Mouse (Mus musculus) forebrain, embryonic 11.5 days (tissue): ENCODE results near the gene Sf3a3. TPM values are rescaled to one million over a fixed set of nuclear protein-coding genes. Genes with fewer than 3 reads are reported as not detected.

Source experiments
- ATAC-seq: fragments of 200-750 bp; cut with Nextera tagmentation; replicated peaks from 2 replicates; pipeline ENCODE4 v1.8.0; 2017; ENCODE audit warnings: moderate TSS enrichment; ENCODE audit not compliant: low FRiP score
- DNase-seq: peaks from one replicate; pipeline ENCODE4 v3.0.0-alpha.2; 2017; ENCODE audit warnings: low spot score
- H3K27ac ChIP-seq: fragments of 300-500 bp; sonication (generic); 2 replicates; pipeline ENCODE4 v1.5.1; 2014; ENCODE audit warnings: low read depth, low read length
- H3K27me3 ChIP-seq: fragments of 300-500 bp; sonication (generic); 2 replicates; pipeline ENCODE4 v1.6.1; 2014; ENCODE audit warnings: mild to moderate bottlenecking, low read length, mixed read lengths; ENCODE audit not compliant: control insufficient read depth, insufficient read depth
- H3K36me3 ChIP-seq: fragments of 300-500 bp; sonication (generic); 2 replicates; pipeline ENCODE4 v1.6.1; 2014; ENCODE audit warnings: mild to moderate bottlenecking, low read length, moderate library complexity, mixed read lengths; ENCODE audit not compliant: control insufficient read depth, insufficient read depth
- H3K4me1 ChIP-seq: fragments of 300-500 bp; sonication (generic); replicated peaks from 2 replicates; pipeline ENCODE4 v1.6.1; 2014; ENCODE audit warnings: low read length, mixed read lengths; ENCODE audit not compliant: control insufficient read depth, insufficient read depth
- H3K4me2 ChIP-seq: fragments of 300-500 bp; sonication (generic); 2 replicates; pipeline ENCODE4 v1.6.1; 2014; ENCODE audit warnings: low read depth, mild to moderate bottlenecking, low read length, moderate library complexity, mixed read lengths; ENCODE audit not compliant: severe bottlenecking
- H3K4me3 ChIP-seq: fragments of 300-500 bp; sonication (generic); 2 replicates; pipeline ENCODE4 v1.5.1; 2014; ENCODE audit warnings: low read depth, low read length
- H3K9ac ChIP-seq: fragments of 300-500 bp; sonication (generic); 2 replicates; pipeline ENCODE4 v1.6.1; 2014; ENCODE audit warnings: low read length
- H3K9me3 ChIP-seq: fragments of 300-500 bp; sonication (generic); 2 replicates; pipeline ENCODE4 v1.6.1; 2016; ENCODE audit warnings: low read length, mixed read lengths; ENCODE audit not compliant: control insufficient read depth
- WGBS: fragments of 180-500 bp; shearing (Covaris S2); extraction: QIAGEN DNeasy Blood & Tissue Kit; methylation state at CpG from one replicate; pipeline ENCODE4 v1.1.7; 2014; 5-methylcytosine and 5-hydroxymethylcytosine counted together
- polyA plus RNA-seq: library from polyadenylated mRNA; unstranded; fragments of >200 nt; fragmentation: Nextera tagmentation; extraction: Ambion mirVana; gene quantifications from 2 replicates; pipeline ENCODE4 v1.2.1, GENCODE M21; 2014

The Sf3a3 gene
- polyA plus RNA-seq, 1 experiment from 2014 or later, result 218 TPM

DNA sequence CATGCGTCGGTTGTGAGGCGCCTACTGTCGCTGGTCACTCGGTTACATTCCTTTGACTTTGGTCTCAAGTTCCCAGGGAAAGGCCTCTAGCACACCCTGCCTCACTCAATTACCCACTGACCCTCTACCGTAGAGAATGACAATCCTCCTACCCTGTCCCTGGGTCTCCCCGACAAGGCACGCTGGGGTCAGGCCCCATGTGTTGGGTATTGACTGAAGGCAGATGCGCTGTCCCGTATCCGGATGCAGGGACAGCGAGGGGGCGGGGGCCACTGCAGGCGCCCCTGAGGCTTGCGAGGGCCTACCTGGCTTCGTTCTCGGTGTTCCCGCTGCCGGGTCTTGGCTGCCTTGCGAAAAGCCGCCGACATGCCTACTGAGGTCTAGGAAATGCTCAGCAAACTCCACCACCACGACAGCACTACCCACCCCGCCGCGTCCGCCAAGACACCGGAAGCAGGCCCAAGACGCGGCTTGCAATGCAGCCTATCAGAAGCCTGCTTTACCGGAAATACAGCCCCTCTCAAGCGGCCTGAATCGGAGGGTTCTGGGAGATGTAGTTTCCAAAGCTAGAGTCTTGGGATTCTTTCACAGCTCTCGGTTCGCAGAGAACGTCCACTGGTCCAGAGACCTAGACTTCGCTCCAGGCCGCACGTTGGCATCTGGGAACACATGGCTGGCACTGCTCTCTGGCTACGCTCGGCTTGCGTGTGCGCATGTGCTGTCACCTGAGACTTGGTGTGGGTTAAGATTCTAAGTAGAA, 21.3 kb upstream of the Sf3a3 start, which contains the start of gene Utp11:
TSS of gene Utp11 (minus strand) at position 466 of the 760 bp plus-strand sequence.
- Histone ChIP-seq H3K4me3 (peak within 1 kb of the TSS; percentile 91), H3K27ac (no peak within 1 kb of the TSS), H3K4me1 (peaks cover 4% of the 10 kb centered on the region; the same call in 1 of the 2 replicates), H3K9me3 (no peaks in the 10 kb centered on the region), H3K9ac (peak within 1 kb of the TSS; percentile 81), H3K27me3 (0 out of 2 replicates have a peak, but pooled peaks cover 2% of the 10 kb centered on the region), H3K4me2 (peak within 1 kb of the TSS; percentile 72), H3K36me3 (no peaks in the 10 kb centered on the region)
- under 1% methylated on average over 43 of the region's 43 CpGs for WGBS
- DNase-seq (peak; percentile 88), ATAC-seq (peak; percentile 96)

DNA sequence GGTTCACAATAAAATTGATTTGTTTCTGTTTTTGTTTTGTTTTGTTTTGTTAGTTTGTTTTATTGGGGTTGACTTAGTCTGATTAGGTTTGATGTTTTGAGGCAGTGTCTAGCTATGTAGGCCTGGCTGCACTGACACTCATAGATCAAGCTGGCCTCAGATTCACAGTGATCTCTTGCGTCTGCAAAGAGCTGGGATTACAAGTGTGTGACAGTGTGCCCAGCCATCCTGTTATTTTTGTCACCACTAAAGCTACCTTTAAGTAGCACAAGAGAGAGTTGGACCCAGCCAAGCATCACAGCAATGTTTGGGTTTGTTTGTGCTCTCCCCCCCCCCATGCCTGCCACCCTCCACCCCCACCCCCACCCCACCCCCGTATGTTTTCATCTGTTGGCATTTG, 20.0 kb upstream of the Sf3a3 start:
- no peak for DNase-seq
- Histone ChIP-seq H3K4me3 (no peak overlapping the region), H3K36me3 (no peaks in the 10 kb centered on the region), H3K9ac (no peak overlapping the region), H3K27me3 (0 out of 2 replicates have a peak, but pooled peaks cover 2% of the 10 kb centered on the region), H3K4me1 (peaks cover 4% of the 10 kb centered on the region; the same call in 1 of the 2 replicates), H3K4me2 (no peak overlapping the region), H3K27ac (no peak overlapping the region), H3K9me3 (no peaks in the 10 kb centered on the region)
- no peak for ATAC-seq
- WGBS, result 77% methylated on average over 2 of the region's 2 CpGs

DNA sequence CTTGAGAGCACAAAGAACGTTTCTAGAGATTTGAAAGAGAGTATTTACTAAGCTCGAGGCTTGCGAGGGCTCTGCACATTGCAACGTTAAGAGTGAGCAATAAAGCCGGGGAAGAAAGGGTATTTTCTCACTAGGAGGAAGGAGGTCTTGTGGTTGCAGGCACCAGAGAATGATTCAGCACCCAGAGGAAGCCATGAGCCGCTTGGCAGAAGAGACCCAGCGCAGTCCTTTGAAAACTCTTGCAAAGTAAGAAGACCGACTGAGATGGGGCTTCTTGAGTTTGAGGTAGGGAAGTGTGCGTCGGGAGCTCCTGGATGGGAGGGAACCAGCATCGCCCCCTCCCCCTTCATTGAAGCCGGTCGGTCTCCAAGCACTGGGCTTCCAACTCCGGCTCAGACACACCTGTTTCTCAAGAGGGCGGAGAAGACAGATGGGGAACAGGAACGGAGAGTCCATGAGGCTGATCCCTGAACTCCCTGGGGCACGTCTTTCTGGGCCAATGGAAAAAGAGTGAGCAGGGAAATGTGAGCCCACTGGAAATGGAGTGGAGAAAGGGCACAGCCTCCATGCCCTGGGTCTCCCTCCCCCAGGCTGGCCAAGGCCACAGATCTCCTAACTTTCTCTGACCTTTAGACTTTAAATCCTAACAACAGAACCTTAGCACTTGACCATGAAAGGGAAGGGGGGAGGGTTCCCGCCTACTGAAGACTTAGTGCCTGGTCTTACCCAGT, 18.6 kb upstream of the Sf3a3 start:
- Histone ChIP-seq H3K36me3 (no peaks in the 10 kb centered on the region), H3K4me3 (no peak overlapping the region), H3K27me3 (0 out of 2 replicates have a peak, but pooled peaks cover 2% of the 10 kb centered on the region), H3K4me1 (peaks cover 6% of the 10 kb centered on the region; the same call in 1 of the 2 replicates), H3K4me2 (no peak overlapping the region), H3K27ac (no peak overlapping the region), H3K9me3 (no peaks in the 10 kb centered on the region), H3K9ac (no peak overlapping the region)
- no peak for ATAC-seq
- no peak for DNase-seq
- WGBS, result 13% methylated on average over 18 of the region's 18 CpGs

DNA sequence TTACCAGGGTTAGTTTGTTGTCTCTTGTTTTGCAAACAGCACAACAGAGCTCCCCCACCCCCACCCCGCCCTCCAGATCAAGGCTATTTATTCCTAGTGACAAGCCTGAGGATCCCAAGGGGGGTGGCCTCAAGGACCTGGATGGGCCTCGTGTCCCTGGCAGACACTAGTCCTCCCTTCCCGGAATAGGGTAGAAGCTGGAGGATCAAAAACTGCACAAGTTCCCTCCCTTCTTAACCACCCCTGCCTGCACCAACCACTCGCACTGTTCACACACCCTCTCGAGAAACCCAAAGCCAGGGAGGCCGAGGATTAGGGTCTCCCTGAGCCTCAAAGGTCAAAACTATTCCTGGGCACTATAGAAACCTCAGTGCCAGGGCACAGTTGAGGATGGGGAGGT, 14.8 kb upstream of the Sf3a3 start:
- Histone ChIP-seq H3K27ac (no peak overlapping the region), H3K9ac (no peak overlapping the region), H3K9me3 (no peaks in the 10 kb centered on the region), H3K4me3 (no peak overlapping the region), H3K27me3 (0 out of 2 replicates have a peak, but pooled peaks cover 2% of the 10 kb centered on the region), H3K4me1 (peaks cover 19% of the 10 kb centered on the region), H3K4me2 (peak overlapping the region; percentile 98), H3K36me3 (no peaks in the 10 kb centered on the region)
- DNase-seq, result no peak
- no peak for ATAC-seq
- 5% methylated on average over 6 of the region's 6 CpGs for WGBS

DNA sequence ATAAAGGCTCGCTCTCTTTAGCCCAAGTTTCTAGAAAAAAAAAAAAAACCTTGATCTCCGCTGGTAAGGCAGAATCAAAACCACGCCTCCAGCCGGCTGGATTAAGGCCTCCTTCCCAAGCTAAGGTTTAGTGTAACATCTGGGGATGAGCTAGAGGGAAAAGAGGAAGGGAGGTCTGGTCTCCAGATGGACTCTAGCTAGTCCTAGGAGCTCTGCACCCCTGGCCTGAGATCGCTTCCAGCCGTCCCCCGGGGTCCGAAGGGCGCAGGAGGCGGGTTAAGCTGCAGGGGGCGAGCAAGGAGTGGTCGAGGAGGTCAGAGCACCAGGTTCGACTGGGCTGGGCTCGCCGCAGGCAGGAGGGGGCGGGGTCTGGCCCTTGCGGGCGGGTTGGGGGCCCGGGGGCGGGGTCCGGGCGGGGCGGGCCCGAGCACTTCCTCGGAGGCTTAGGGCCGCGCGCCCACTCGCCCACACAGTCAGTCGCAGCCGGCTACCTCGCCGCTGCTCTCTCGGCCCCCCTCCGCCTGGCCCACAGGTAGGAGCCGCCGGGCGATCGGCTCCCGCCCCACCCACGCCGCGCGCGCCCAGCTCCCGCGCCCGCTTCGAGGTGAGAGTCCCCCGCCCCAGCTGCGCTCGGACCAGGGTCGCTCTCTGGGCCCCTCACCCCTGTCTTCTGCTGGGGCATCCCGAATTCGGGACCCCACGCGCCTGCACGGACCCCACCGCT, 14.2 kb upstream of the Sf3a3 start, which contains the start of gene Fhl3:
TSS of gene Fhl3 (plus strand) at position 454 of the 724 bp plus-strand sequence.
- WGBS, result under 1% methylated on average over 44 of the region's 59 CpGs
- peak within 1 kb of the TSS; percentile 72 for H3K4me3 ChIP-seq
- DNase-seq (peak; percentile 86), ATAC-seq (peak; percentile 74)
- H3K4me1 ChIP-seq, result peaks cover 23% of the 10 kb centered on the region
- no peaks in the 10 kb centered on the region for H3K9me3 ChIP-seq
- 0 out of 2 replicates have a peak, but pooled peaks cover 2% of the 10 kb centered on the region for H3K27me3 ChIP-seq
- H3K27ac ChIP-seq, result no peak within 1 kb of the TSS
- peak within 1 kb of the TSS; percentile 74 for H3K9ac ChIP-seq
- peak within 1 kb of the TSS; percentile 98 for H3K4me2 ChIP-seq
- H3K36me3 ChIP-seq, result no peaks in the 10 kb centered on the region

DNA sequence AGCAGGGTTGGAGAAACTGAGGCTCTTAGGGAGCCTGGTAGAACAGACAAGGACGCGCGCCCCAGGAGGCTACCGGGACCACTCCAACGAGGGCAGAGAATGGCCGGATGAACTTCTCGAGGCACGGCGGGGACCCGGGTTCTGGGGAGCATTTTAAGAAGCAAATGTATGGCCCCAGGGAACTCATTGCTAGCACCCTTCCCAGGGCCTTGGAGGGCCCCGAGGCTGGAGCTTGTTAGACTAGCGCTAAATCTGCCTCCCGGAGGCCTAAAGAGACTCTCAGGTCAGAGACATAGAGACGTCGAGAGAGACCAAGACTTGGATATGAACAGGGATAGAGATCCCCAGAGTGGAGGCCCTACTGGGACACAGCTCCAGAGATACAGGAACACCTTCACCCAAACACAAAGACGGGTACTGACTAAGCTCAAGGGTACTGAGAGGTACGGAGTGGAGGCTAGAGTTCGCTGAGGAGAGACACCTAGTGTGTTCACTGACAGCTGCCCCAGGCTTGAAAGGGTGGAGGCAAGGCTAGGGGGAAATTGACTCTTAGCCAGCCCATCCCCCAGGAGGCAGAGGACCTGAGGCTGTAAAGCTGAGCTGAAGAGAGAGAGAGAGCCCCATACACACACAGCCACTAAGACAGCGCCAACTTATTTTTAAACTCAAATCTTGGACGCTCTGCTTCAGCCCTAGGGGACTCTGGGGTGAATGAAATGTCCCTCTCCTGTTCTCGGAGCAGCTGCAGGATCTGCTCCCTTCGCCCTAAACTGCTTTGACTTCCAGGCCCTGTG, 13.3 kb upstream of the Sf3a3 start:
- ATAC-seq (no peak; the same call in 1 of the 2 replicates), DNase-seq (no peak)
- Histone ChIP-seq H3K4me1 (peaks cover 23% of the 10 kb centered on the region), H3K27me3 (no peaks in the 10 kb centered on the region), H3K9ac (peak overlapping the region; percentile 74), H3K36me3 (no peaks in the 10 kb centered on the region), H3K4me3 (peak overlapping the region; percentile 72), H3K4me2 (peak overlapping the region; percentile 98), H3K27ac (no peak overlapping the region), H3K9me3 (no peaks in the 10 kb centered on the region)
- 3% methylated on average over 22 of the region's 22 CpGs for WGBS

DNA sequence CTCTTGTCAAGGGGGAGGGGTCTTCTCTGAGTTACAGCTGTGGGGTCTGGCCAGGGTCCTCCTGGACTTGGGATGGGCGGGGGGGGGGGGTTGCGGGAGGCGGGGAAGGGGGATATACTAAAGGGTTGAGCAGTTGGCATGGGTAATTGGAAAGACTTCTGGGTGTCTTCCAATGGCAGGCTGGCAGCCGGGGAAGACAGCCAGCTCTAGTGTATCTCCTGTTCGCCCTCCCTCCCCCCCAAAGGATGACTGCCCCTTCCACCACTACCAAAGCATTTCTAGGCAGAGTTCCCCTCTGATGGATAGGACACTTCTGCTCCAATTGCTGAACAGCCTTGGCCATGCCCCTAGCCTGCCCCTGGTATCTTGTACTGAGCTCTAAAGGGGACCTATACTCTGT, 12.7 kb upstream of the Sf3a3 start:
- DNase-seq (no peak), ATAC-seq (no peak)
- Histone ChIP-seq H3K9ac (peak overlapping the region; percentile 74), H3K27me3 (no peaks in the 10 kb centered on the region), H3K4me2 (peak overlapping the region; percentile 98), H3K4me1 (peaks cover 23% of the 10 kb centered on the region), H3K27ac (no peak overlapping the region), H3K4me3 (peak overlapping the region; percentile 72), H3K36me3 (no peaks in the 10 kb centered on the region), H3K9me3 (no peaks in the 10 kb centered on the region)
- 35% methylated on average over 2 of the region's 5 CpGs for WGBS
